Mouse (Mus musculus) induced T-regulatory cell, adult 2 months (primary cell): Measurements from ENCODE around the gene Mertk.
"Not testable (repeated sequence)": the region's sequence is repeated elsewhere in the genome, so short reads cannot be mapped to it uniquely, and the experiment has no call there.

Source experiments
- DNase-seq: peaks from one replicate; pipeline ENCODE4 v3.0.0-alpha.2; 2012; ENCODE audit warnings: low read depth

Gene Mertk

GRCm38 (mm10) chr2:128698693-128699181, at the start of gene Mertk:
Gene Mertk (plus strand): TSS chr2:128698956.
- peak; percentile 39 for DNase-seq

- no peak for DNase-seq
Measured at GRCm38 (mm10) chr2:128680661-128681060, 18.1 kb upstream of the Mertk start.

- peak; percentile 94 for DNase-seq
Measured at GRCm38 (mm10) chr2:128686921-128687557, 11.7 kb upstream of the Mertk start, which contains the start of gene Anapc1. Gene Anapc1 (minus strand): TSS chr2:128687391.

GRCm38 (mm10) chr2:128687558-128688120, 11.1 kb upstream of the Mertk start:
- no peak for DNase-seq

- no peak for DNase-seq
Measured at GRCm38 (mm10) chr2:128692336-128692735, 6.4 kb upstream of the Mertk start.

- DNase-seq, result no peak
Measured at GRCm38 (mm10) chr2:128692771-128693170, 6.0 kb upstream of the Mertk start.

GRCm38 (mm10) chr2:128693236-128693635, 5.5 kb upstream of the Mertk start:
- DNase-seq, result no peak

- DNase-seq, result not testable (repeated sequence)
Measured at GRCm38 (mm10) chr2:128693828-128694227, 4.9 kb upstream of the Mertk start.

GRCm38 (mm10) chr2:128694548-128694947, 4.2 kb upstream of the Mertk start:
- DNase-seq, result peak; percentile 21

GRCm38 (mm10) chr2:128696426-128696825, 2.3 kb upstream of the Mertk start:
- no peak for DNase-seq

GRCm38 (mm10) chr2:128697047-128697446, 1.7 kb upstream of the Mertk start:
- DNase-seq, result no peak

GRCm38 (mm10) chr2:128697566-128697965, 1.2 kb upstream of the Mertk start:
- DNase-seq, result no peak

- DNase-seq, result peak; percentile 71
Measured at GRCm38 (mm10) chr2:128698140-128698692, 540 bp upstream of the Mertk start.

- DNase-seq, result peak; percentile 30
Measured at GRCm38 (mm10) chr2:128699201-128699885, 587 bp downstream of the Mertk start.

- no peak for DNase-seq
Measured at GRCm38 (mm10) chr2:128704474-128704873, 5.7 kb downstream of the Mertk start.

GRCm38 (mm10) chr2:128709264-128709663, 10.5 kb downstream of the Mertk start:
- no peak for DNase-seq

- no peak for DNase-seq
Measured at GRCm38 (mm10) chr2:128710609-128711008, 11.9 kb downstream of the Mertk start.

- no peak for DNase-seq
Measured at GRCm38 (mm10) chr2:128712940-128713339, 14.2 kb downstream of the Mertk start.

GRCm38 (mm10) chr2:128713548-128714003, 14.8 kb downstream of the Mertk start:
- no peak for DNase-seq

GRCm38 (mm10) chr2:128714724-128715241, 16.0 kb downstream of the Mertk start:
- DNase-seq, result no peak

- no peak for DNase-seq
Measured at GRCm38 (mm10) chr2:128715979-128716378, 17.2 kb downstream of the Mertk start.

- DNase-seq, result no peak
Measured at GRCm38 (mm10) chr2:128719380-128719779, 20.6 kb downstream of the Mertk start.
